Mouse (Mus musculus) heart, postnatal 25 days (tissue): ENCODE results near the gene Rmdn2. TPM values are rescaled to one million over a fixed set of nuclear protein-coding genes. Genes with fewer than 3 reads are reported as not detected.

ENCODE experiments used
- DNase-seq: peaks from one replicate; pipeline ENCODE4 v3.0.0; 2022; ENCODE audit warnings: low spot score
- intact Hi-C: fragments of 180-260 bp; cut with DNase I; formaldehyde crosslinking; loops from one replicate; pipeline ENCODE4 v1.15.1; 2025
- total RNA-seq, 2 experiments: library from RNA; stranded (reverse); gene quantifications; 2 replicates each; pipeline ENCODE4 v1.2.3; 2021

Gene Rmdn2
- total RNA-seq, 2 experiments from 2014 or later, result 11.6 to 12.0 TPM

DNA sequence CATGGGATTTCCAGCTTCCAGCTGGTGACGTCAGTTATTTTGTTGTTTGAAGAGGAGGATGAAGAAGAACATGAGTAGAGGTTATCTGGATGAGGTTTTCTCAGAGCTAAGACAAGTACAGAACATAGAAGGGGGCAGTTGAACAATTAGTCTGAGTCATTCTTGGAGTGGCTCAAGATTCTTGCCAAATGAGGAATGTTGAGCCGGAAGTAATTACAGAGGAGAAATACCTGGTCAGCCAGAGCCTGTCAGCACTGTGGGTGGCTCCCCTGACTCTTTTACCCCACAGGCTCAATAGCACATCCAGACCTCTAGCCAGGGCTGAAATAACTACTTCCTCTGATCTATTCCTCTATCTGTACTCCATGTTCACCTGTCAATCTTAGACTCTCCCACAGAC, 59.2 kb downstream of the Rmdn2 start:
- DNase-seq, result no peak
- intact Hi-C loops, result no loop called here

GRCm38 (mm10) chr17:79695106-79695505, 83.4 kb downstream of the Rmdn2 start:
- intact Hi-C loops, result no loop called here
- no peak for DNase-seq

DNA sequence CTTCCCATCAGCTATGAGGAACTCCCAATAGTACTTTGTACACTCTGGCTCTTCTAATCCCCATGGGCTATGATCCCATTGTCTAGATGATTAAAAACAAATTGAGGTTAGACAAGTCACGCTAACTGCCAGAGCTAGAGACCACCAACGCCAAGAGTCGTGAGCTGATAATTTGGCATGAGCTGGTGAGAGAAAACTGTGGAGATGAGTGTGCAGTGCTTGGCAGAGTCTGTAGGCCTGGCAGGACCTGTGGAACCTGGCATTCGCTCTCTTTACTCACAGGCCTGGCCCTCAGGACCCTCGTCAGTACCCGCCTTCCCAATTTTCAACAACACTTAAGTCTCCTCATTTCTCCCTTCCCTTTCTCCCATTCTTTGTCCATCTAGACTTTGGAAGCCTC, 83.9 kb downstream of the Rmdn2 start:
- DNase-seq, result no peak
- intact Hi-C loops, result no loop called here

DNA sequence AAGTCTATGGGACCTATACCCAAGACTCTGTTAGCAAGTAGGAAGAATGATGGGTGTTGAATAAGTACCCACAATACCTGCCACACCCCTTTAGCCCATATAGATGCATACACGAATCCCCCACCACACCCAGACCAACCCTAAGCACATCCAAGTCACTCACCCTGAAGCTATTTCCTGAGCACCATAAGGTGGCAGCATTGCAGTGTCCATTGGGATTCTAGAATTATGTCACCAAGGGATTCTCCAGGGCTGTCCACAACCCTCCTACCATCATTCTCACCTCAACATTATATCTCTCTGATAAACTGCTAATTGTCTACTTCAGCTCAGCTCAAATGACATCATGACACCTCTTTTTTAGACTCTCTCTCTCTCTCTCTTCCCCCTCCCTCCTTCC, 87.5 kb downstream of the Rmdn2 start:
- no peak for DNase-seq
- intact Hi-C loops, result loop anchor here (2.0 kb wide), 1 partner anchor 142 kb away; no protein-coding TSS in a partner anchor

DNA sequence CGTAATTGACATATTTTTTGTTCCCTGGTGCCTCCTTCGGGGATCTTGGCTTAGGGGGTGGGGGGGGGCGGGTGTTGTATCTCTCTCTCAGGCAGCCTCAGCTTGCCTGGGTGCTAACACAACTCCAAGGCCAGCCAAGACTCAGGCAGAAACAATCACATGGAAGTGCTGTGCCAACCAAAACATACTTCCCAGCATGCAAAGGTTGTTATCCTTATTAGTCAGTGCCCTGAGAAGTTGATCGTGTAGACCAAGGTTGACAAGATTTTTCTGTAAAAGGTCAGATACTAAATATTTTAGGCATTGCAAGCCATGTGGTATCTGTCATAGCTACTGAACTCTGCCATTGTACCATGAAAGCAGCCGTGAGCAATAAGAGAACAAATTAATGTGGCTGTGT, 89.2 kb downstream of the Rmdn2 start:
- intact Hi-C loops, result no loop called here
- no peak for DNase-seq

DNA sequence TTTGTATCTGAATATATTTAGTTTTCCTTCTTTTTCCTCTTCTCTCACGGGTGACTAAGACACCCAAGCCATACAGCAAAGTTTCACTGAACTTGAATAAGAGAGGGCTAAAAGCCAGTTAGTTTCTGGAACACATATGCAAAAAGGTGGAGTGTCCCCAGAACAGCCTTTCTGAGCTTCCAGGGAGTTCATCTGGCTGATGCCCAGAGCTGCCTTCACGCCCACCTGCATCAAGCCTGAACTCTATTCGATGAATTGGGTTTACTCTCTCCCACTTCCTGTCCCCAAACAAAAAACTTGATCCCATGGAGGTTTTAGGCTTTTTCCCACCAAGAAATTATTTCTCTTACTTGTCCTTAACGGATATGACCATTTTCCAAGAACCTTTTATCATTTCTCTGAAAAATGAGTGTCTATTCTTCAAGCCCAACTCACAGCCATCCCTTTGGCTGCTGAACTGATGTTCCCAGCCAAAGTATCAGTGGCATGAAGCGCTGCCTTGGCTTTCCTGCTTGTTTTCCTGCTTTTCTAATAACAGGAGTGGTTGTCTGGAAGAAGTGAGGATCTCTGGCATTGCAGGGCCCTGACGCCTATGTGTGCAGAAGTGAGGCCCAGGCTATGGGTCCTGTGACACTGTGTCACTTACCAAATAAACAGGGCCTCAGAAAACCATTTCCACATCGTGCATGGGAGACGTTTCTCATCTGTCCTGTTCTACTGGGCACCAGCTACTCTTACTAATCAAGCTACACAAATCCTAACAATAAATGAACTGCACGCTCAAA, 94.2 kb downstream of the Rmdn2 start:
- DNase-seq, result no peak
- intact Hi-C loops, result no loop called here

DNA sequence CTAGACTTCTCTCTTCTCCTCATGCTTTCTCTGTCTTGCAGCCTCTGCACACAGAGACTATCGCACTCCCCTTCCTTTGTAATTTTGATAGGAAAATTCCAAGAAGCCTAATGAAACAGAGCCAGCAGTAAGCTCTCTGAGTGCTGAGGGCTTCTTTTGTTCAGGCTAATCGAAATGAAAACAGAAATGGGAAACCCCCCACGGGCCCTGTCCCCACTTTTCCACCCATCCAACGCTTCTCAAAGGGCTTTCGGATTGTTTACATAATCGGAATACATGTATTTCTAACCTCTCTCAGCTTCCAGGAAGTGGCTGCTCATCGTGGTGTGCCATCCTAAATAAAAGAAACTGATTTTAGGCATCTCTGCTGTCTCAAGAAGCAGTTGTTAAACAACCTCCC, 96.5 kb downstream of the Rmdn2 start:
- no peak for DNase-seq
- intact Hi-C loops, result no loop called here

DNA sequence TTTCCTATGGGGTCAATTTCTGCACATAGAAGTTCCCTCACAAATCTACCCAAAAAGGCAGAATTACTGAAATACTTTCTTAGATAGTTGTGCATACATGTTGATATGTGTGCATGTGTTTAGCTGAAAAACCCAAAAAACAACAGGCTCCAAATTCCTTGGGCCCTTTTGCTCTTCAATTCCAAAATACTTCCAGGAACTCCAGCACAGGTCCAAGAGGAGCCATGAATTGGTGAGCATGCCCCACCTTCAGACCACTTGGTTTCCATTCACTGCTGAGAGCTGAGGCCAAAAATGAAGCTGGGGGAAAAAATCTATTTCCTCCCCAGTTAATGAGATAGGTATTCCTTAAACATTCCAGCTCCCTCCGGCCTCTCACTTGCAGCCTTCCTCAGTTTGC, 98.1 kb downstream of the Rmdn2 start:
- DNase-seq, result no peak
- intact Hi-C loops, result loop anchor here (10.0 kb wide), 1 partner anchor 595 kb away; no protein-coding TSS in a partner anchor

DNA sequence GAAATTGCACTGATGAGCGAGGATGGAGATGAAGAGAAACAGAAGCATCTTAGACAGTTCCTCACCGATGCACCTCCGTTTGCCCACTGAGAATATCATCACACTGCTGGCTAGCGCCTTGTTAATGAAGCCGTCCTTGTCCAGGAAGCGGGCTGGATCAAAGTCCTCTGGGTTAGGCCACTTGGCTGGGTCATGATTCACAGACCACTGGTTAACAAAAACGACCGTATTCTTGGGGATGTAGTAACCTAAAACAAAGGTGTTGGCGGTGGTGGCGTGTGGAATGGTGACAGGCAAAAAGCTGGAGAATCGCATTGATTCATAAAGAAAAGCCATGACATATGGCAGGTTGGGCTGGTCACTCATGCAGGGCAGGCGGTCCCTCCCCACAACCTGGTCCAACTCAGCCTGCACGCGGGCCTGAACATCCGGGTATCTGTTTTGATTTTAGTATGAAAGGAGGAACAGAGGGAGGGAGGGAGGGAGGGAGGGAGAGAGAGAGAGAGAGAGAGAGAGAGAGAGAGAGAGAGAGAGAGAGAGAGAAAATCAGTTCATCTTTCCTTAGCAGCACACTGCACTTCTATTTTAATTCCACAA, 98.7 kb downstream of the Rmdn2 start:
- no peak for DNase-seq
- intact Hi-C loops, result loop anchor here (10.0 kb wide), 1 partner anchor 596 kb away; no protein-coding TSS in a partner anchor

GRCm38 (mm10) chr17:79711944-79712343, 100.3 kb downstream of the Rmdn2 start:
- intact Hi-C loops, result loop anchor here (10.0 kb wide), 1 partner anchor 597 kb away; no protein-coding TSS in a partner anchor
- DNase-seq, result no peak

GRCm38 (mm10) chr17:79712536-79712935, 100.9 kb downstream of the Rmdn2 start:
- intact Hi-C loops, result loop anchor here (10.0 kb wide), 1 partner anchor 598 kb away; no protein-coding TSS in a partner anchor
- no peak for DNase-seq

GRCm38 (mm10) chr17:79713276-79713642, 101.6 kb downstream of the Rmdn2 start:
- DNase-seq, result no peak
- intact Hi-C loops, result loop anchor here (10.0 kb wide), 1 partner anchor 598 kb away; no protein-coding TSS in a partner anchor

DNA sequence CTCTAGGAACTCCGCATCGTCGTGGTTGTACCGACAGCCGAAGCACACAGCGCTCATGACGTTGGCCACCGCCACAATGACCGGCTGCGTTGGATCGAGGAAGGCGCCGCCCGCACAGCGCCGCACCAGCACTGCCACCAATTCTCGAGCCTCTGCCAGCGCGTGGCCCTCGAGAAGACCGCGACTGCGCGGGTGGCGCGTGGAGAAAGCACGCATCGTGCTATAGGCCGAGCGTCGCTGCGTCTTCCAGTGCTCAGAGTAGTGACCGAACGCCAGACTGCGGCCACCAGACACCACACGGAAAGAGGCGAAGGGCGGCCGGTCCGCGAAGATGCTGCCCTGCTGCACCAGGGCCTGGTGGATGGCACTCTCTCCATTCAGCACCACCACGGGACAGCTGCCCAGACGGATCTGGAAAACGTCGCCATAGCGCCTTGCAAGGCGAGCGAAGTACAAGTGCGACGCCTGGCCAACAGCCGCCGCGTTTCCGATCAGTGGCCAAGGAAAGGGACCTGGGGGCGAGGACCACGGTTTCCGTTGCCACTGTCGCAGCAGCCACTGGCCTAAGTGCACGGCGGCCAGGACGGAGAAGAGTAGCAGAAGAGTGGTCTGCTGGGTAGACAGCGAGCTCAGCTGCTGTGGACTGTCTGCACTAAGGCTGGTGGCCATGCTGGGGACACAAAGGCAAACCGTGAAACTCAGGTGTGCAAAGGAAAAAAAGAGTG, 102.1 kb downstream of the Rmdn2 start:
- no peak for DNase-seq

GRCm38 (mm10) chr17:79714368-79714895, 102.8 kb downstream of the Rmdn2 start:
- DNase-seq, result no peak
- intact Hi-C loops, result loop anchor here (2.0 to 10.0 kb wide), 2 partner anchors 54 to 600 kb away; no protein-coding TSS in a partner anchor

More for the DNA sequence above, 102.1 kb downstream of the Rmdn2 start:
- intact Hi-C loops, result loop anchor here (2.0 to 10.0 kb wide), 2 partner anchors 53 to 599 kb away; no protein-coding TSS in a partner anchor

DNA sequence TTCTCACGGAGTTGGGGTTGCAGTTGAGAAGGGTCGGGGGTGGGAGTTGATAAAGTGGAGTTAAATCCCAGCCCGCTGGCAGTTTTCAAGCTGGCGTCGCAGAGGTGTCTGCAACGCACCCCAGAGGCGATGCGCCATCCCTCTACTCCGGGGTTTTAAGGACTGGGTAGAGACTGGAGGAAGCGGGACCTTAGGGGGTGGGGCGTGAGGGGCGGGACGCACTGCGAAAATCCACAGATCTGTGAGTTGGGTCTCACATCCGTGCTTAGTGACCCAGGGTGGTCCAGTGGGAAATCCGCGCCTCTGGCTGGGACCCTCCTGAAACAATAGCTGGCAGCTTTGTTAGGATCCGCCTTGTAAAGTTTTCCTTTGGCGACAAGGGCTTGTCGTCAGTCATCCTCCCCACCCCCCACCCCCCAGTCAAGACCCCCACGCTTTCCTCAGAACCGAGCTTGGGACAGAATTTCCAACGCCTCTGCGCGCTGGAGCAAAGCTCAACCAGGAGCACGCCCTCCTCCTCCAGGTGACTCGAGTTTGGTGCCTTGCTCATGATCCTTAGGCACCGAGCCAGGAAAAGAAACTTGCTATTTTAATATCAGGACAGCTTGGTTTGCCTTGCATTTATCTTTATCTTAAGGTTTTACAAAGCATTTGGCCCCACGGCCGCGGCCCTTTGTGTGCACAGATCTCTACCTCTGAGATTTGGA, 103.4 kb downstream of the Rmdn2 start, which contains the start of gene Cyp1b1:
Cyp1b1 (minus strand) TSS at position 131 of the 707 bp plus-strand sequence.
- DNase-seq, result no peak

GRCm38 (mm10) chr17:79715649-79716143, 104.0 kb downstream of the Rmdn2 start:
- intact Hi-C loops, result loop anchor here (2.0 to 10.0 kb wide), 2 partner anchors 55 to 601 kb away; no protein-coding TSS in a partner anchor
- DNase-seq, result peak; percentile 73

More for the DNA sequence above, 103.4 kb downstream of the Rmdn2 start, which contains the start of gene Cyp1b1:
- intact Hi-C loops, result loop anchor here (2.0 to 10.0 kb wide), 2 partner anchors 54 to 600 kb away; no protein-coding TSS in a partner anchor

DNA sequence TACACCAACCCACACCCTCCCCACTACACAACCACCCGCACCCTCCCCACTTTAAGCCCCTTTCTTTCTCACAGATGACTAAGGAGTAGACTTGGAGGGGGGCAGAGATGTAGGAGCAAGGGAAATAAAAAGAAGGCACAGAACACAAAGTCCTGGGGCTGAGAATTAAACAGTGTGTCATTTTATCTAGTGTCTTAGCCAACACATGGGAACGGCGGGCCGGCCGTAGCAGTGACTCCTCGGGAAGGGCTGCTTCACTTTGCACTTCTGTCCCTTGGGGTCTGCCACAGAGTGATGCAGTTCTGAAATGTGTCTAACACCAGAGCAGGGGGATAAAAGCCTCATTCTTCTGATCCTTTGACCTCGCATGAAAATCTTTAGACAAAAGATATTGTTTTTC, 109.0 kb downstream of the Rmdn2 start:
- no peak for DNase-seq
- intact Hi-C loops, result no loop called here

GRCm38 (mm10) chr17:79726613-79727012, 115.0 kb downstream of the Rmdn2 start:
- intact Hi-C loops, result no loop called here

DNA sequence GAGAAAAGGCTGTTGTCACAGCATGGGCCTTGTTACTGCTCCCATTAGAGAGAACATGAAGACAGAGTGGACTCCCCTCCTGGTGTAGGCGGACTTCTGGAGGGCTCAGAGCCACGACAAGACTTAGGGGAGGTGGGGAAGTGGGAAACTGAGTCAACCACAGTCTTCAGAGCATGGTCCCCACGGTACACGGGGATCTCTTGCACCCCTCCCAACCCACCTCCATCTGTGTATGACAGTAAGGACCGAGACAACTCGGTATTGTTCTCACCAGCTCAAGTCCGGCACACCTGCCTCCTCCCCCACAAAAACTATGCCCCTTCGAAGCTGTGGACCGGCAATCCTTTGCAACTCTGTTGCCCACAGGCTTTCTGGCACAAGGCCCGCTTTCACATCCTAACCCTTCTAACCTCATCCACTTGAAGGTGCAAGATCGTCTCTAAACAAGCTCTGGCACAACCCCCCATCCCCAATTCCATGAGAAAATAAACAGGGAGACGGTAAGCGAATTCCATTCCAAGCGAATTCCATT, 116.5 kb downstream of the Rmdn2 start:
- intact Hi-C loops, result no loop called here
- DNase-seq, result no peak

More at GRCm38 (mm10) chr17:79726613-79727012, 115.0 kb downstream of the Rmdn2 start:
- no peak for DNase-seq
